Mouse (Mus musculus) G1E (cell line): ENCODE results near the gene Gm10065. TPM values are rescaled to one million over a fixed set of nuclear protein-coding genes. Genes with fewer than 3 reads are reported as not detected.

Source experiments
- ATAC-seq: 2 replicates; pipeline ENCODE4 v1.8.0; 2016; ENCODE audit warnings: mild to moderate bottlenecking; ENCODE audit not compliant: insufficient number of reproducible peaks, poor library complexity, low FRiP score, severe bottlenecking; ENCODE audit errors: extremely low read depth
- DNase-seq: peaks from one replicate; pipeline ENCODE4 v3.0.0; 2012; ENCODE audit warnings: low spot score
- H3K27me3 ChIP-seq: 2 replicates; pipeline ENCODE4 v1.6.1; 2012; ENCODE audit warnings: mild to moderate bottlenecking, low read length, inconsistent platforms; ENCODE audit not compliant: insufficient read depth
- H3K36me3 ChIP-seq: replicated peaks from 2 replicates; pipeline ENCODE3; 2012; ENCODE audit warnings: mild to moderate bottlenecking, inconsistent platforms
- H3K4me1 ChIP-seq: 2 replicates; pipeline ENCODE4 v1.6.1; 2012; ENCODE audit warnings: low read depth, low read length, inconsistent platforms, mixed read lengths; ENCODE audit not compliant: insufficient read depth
- H3K4me3 ChIP-seq: 2 replicates; pipeline ENCODE4 v1.5.1; 2012; ENCODE audit warnings: low read depth, mild to moderate bottlenecking, inconsistent platforms, low read length, moderate library complexity, mixed read lengths
- H3K9me3 ChIP-seq: replicated peaks from 2 replicates; pipeline ENCODE4 v1.6.1; 2012; ENCODE audit warnings: inconsistent platforms
- CTCF ChIP-seq: IDR thresholded peaks from 2 replicates; pipeline ENCODE4 v1.5.1; 2012; ENCODE audit warnings: low read depth, low read length, inconsistent platforms, mixed read lengths
- GATA1 ChIP-seq: IDR thresholded peaks from 2 replicates; pipeline ENCODE4 v1.6.1; 2012; ENCODE audit warnings: borderline replicate concordance, low read length, inconsistent platforms, mixed read lengths
- GATA2 ChIP-seq: IDR thresholded peaks from 2 replicates; pipeline ENCODE4 v1.6.1; 2012; ENCODE audit warnings: low read depth, low read length, inconsistent platforms, borderline replicate concordance
- POLR2AphosphoS5 ChIP-seq: IDR thresholded peaks from 2 replicates; pipeline ENCODE4 v1.6.1; 2012; ENCODE audit warnings: low read depth, low read length, inconsistent platforms; ENCODE audit not compliant: insufficient replicate concordance
- TAL1 ChIP-seq: conservative IDR thresholded peaks from 2 replicates; pipeline ENCODE4 v1.6.1; 2012; ENCODE audit warnings: low read depth, low read length, inconsistent platforms, mixed read lengths
- polyA plus RNA-seq: library from polyadenylated mRNA; stranded (reverse); fragments of >175 nt; gene quantifications from 2 replicates; pipeline ENCODE4 v1.2.3, GENCODE M21; 2012
- total RNA-seq, 2 experiments: library from RNA; stranded (forward) in 1 of 2; stranded (reverse) in 1 of 2; fragments of 200-1000 nt in 1 of 2; fragments of >200 nt in 1 of 2; fragmentation: Nextera tagmentation in 1 of 2; gene quantifications; 2 replicates each; pipeline ENCODE4 v1.2.3; 2014 to 2017

The Gm10065 gene
- total and polyA plus RNA-seq, 3 experiments: 0.93 TPM; not detected in 2

GRCm38 (mm10) chr13:21440503-21441206, 38.6 kb downstream of the Gm10065 start, which contains the start of gene Pgbd1:
TSS of gene Pgbd1 (minus strand) at chr13:21441058.
- ATAC-seq (peak; percentile 68), DNase-seq (peak; percentile 22)
- H3K27me3 ChIP-seq: no peaks in the 10 kb centered on the region
- peaks cover 31% of the 10 kb centered on the region for H3K36me3 ChIP-seq
- H3K9me3 ChIP-seq: no peaks in the 10 kb centered on the region
- TF ChIP-seq TAL1 (no peak), CTCF (no peak), POLR2AphosphoS5 (no peak), GATA2 (no peak), GATA1 (no peak)
- H3K4me3 ChIP-seq: peak within 1 kb of the TSS; percentile 70
- H3K4me1 ChIP-seq: peaks cover 11% of the 10 kb centered on the region

GRCm38 (mm10) chr13:21435476-21435875, 43.8 kb downstream of the Gm10065 start:
- ATAC-seq (no peak), DNase-seq (no peak)
- Histone ChIP-seq H3K27me3 (no peaks in the 10 kb centered on the region), H3K36me3 (peaks cover 11% of the 10 kb centered on the region), H3K9me3 (no peaks in the 10 kb centered on the region), H3K4me3 (no peak overlapping the region), H3K4me1 (peaks cover 6% of the 10 kb centered on the region; the same call in 1 of the 2 replicates)
- no peak for TF ChIP-seq TAL1
- no peak for TF ChIP-seq GATA1
- TF ChIP-seq CTCF: no peak
- TF ChIP-seq GATA2: no peak
- no peak for TF ChIP-seq POLR2AphosphoS5

Other genes starting within 250 kb of the Gm10065 start
Only the 20 nearest of the 24 such genes appear.
- gene Gpx5, start 186.7 kb downstream of the Gm10065 start, total RNA-seq (2014; fragmentation: Nextera tagmentation): not detected in 2 replicates
- gene Gpx5, start 186.7 kb downstream of the Gm10065 start, total RNA-seq (2017): 0.11 TPM in 1 of 2 replicates, not detected in the other
- gene Gpx5, start 186.7 kb downstream of the Gm10065 start, polyA plus RNA-seq: not detected in 2 replicates
- gene Gpx6, start 167.3 kb downstream of the Gm10065 start, total RNA-seq (2014; fragmentation: Nextera tagmentation): not detected in 2 replicates
- 0.11 and 0.29 TPM in 2 replicates for gene Gpx6, start 167.3 kb downstream of the Gm10065 start, total RNA-seq (2017)
- gene Gpx6, start 167.3 kb downstream of the Gm10065 start, polyA plus RNA-seq: not detected in 2 replicates
- not detected in 2 replicates for gene Olfr1367, start 132.5 kb downstream of the Gm10065 start, total RNA-seq (2014; fragmentation: Nextera tagmentation)
- 0.44 TPM in 1 of 2 replicates, not detected in the other for gene Olfr1367, start 132.5 kb downstream of the Gm10065 start, total RNA-seq (2017)
- not detected in 2 replicates for gene Olfr1367, start 132.5 kb downstream of the Gm10065 start, polyA plus RNA-seq
- 10.7 and 14.6 TPM in 2 replicates for gene Zscan12, start 116.6 kb downstream of the Gm10065 start, total RNA-seq (2014; fragmentation: Nextera tagmentation)
- gene Zscan12, start 116.6 kb downstream of the Gm10065 start, total RNA-seq (2017): 16.2 and 16.8 TPM in 2 replicates
- 3.4 and 4.0 TPM in 2 replicates for gene Zscan12, start 116.6 kb downstream of the Gm10065 start, polyA plus RNA-seq
- 60.6 and 78.1 TPM in 2 replicates for gene Zkscan3, start 76.7 kb downstream of the Gm10065 start, total RNA-seq (2014; fragmentation: Nextera tagmentation)
- gene Zkscan3, start 76.7 kb downstream of the Gm10065 start, total RNA-seq (2017): 59.0 and 59.3 TPM in 2 replicates
- 4.6 and 5.5 TPM in 2 replicates for gene Zkscan3, start 76.7 kb downstream of the Gm10065 start, polyA plus RNA-seq
- gene Pgbd1, start 38.4 kb downstream of the Gm10065 start, total RNA-seq (2014; fragmentation: Nextera tagmentation): 5.9 and 6.8 TPM in 2 replicates
- 3.9 and 4.9 TPM in 2 replicates for gene Pgbd1, start 38.4 kb downstream of the Gm10065 start, total RNA-seq (2017)
- gene Pgbd1, start 38.4 kb downstream of the Gm10065 start, polyA plus RNA-seq: 0.21 and 0.22 TPM in 2 replicates
- gene Zscan26, start 25.7 kb downstream of the Gm10065 start, total RNA-seq (2014; fragmentation: Nextera tagmentation): 43.0 and 43.6 TPM in 2 replicates
- gene Zscan26, start 25.7 kb downstream of the Gm10065 start, total RNA-seq (2017): 34.7 TPM in 2 replicates
- gene Zscan26, start 25.7 kb downstream of the Gm10065 start, polyA plus RNA-seq: 3.2 and 3.4 TPM in 2 replicates
- gene Nkapl, start 10.9 kb downstream of the Gm10065 start, total RNA-seq (2014; fragmentation: Nextera tagmentation): 2.2 TPM in 1 of 2 replicates, not detected in the other
- gene Nkapl, start 10.9 kb downstream of the Gm10065 start, total RNA-seq (2017): 0.66 and 1.1 TPM in 2 replicates
- gene Nkapl, start 10.9 kb downstream of the Gm10065 start, polyA plus RNA-seq: 0.53 and 0.54 TPM in 2 replicates
- gene Zkscan4, start 534 bp downstream of the Gm10065 start, total RNA-seq (2014; fragmentation: Nextera tagmentation): not detected in 2 replicates
- 0.05 and 0.12 TPM in 2 replicates for gene Zkscan4, start 534 bp downstream of the Gm10065 start, total RNA-seq (2017)
- gene Zkscan4, start 534 bp downstream of the Gm10065 start, polyA plus RNA-seq: not detected in 2 replicates
- gene AK157302, start 15.8 kb upstream of the Gm10065 start, total RNA-seq (2014; fragmentation: Nextera tagmentation): 1.1 and 1.7 TPM in 2 replicates
- gene AK157302, start 15.8 kb upstream of the Gm10065 start, total RNA-seq (2017): 0.22 and 0.58 TPM in 2 replicates
- 0.07 TPM in 1 of 2 replicates, not detected in the other for gene AK157302, start 15.8 kb upstream of the Gm10065 start, polyA plus RNA-seq
- 5.1 and 9.0 TPM in 2 replicates for gene Gm11273, start 22.0 kb upstream of the Gm10065 start, total RNA-seq (2014; fragmentation: Nextera tagmentation)
- 9.9 and 11.6 TPM in 2 replicates for gene Gm11273, start 22.0 kb upstream of the Gm10065 start, total RNA-seq (2017)
- 38.3 and 48.1 TPM in 2 replicates for gene Gm11273, start 22.0 kb upstream of the Gm10065 start, polyA plus RNA-seq
- 36.9 and 42.1 TPM in 2 replicates for gene Zkscan8, start 51.7 kb upstream of the Gm10065 start, total RNA-seq (2014; fragmentation: Nextera tagmentation)
- 14.2 and 15.7 TPM in 2 replicates for gene Zkscan8, start 51.7 kb upstream of the Gm10065 start, total RNA-seq (2017)
- 4.3 and 5.8 TPM in 2 replicates for gene Zkscan8, start 51.7 kb upstream of the Gm10065 start, polyA plus RNA-seq
- not detected in 2 replicates for gene Olfr1366, start 63.4 kb upstream of the Gm10065 start, total RNA-seq (2014; fragmentation: Nextera tagmentation)
- 0.23 and 0.44 TPM in 2 replicates for gene Olfr1366, start 63.4 kb upstream of the Gm10065 start, total RNA-seq (2017)
- not detected in 2 replicates for gene Olfr1366, start 63.4 kb upstream of the Gm10065 start, polyA plus RNA-seq
- gene Olfr1535, start 80.5 kb upstream of the Gm10065 start, total RNA-seq (2014; fragmentation: Nextera tagmentation): not detected in 2 replicates
- 0.06 and 0.11 TPM in 2 replicates for gene Olfr1535, start 80.5 kb upstream of the Gm10065 start, total RNA-seq (2017)
- gene Olfr1535, start 80.5 kb upstream of the Gm10065 start, polyA plus RNA-seq: not detected in 2 replicates
- not detected in 2 replicates for gene Olfr1364, start 102.3 kb upstream of the Gm10065 start, total RNA-seq (2014; fragmentation: Nextera tagmentation)
- gene Olfr1364, start 102.3 kb upstream of the Gm10065 start, total RNA-seq (2017): 0.17 and 0.27 TPM in 2 replicates
- not detected in 2 replicates for gene Olfr1364, start 102.3 kb upstream of the Gm10065 start, polyA plus RNA-seq
- gene Olfr1362, start 134.6 kb upstream of the Gm10065 start, total RNA-seq (2014; fragmentation: Nextera tagmentation): not detected in 2 replicates
- gene Olfr1362, start 134.6 kb upstream of the Gm10065 start, total RNA-seq (2017): 0.06 TPM in 1 of 2 replicates, not detected in the other
- gene Olfr1362, start 134.6 kb upstream of the Gm10065 start, polyA plus RNA-seq: not detected in 2 replicates
- not detected in 2 replicates for gene Olfr11, start 163.1 kb upstream of the Gm10065 start, total RNA-seq (2014; fragmentation: Nextera tagmentation)
- 0.05 TPM in 1 of 2 replicates, not detected in the other for gene Olfr11, start 163.1 kb upstream of the Gm10065 start, total RNA-seq (2017)
- gene Olfr11, start 163.1 kb upstream of the Gm10065 start, polyA plus RNA-seq: not detected in 2 replicates
- gene Olfr1361, start 183.9 kb upstream of the Gm10065 start, total RNA-seq (2014; fragmentation: Nextera tagmentation): not detected in 2 replicates
- 0.05 and 0.17 TPM in 2 replicates for gene Olfr1361, start 183.9 kb upstream of the Gm10065 start, total RNA-seq (2017)
- not detected in 2 replicates for gene Olfr1361, start 183.9 kb upstream of the Gm10065 start, polyA plus RNA-seq
- not detected in 2 replicates for gene Olfr1360, start 198.0 kb upstream of the Gm10065 start, total RNA-seq (2014; fragmentation: Nextera tagmentation)
- not detected in 2 replicates for gene Olfr1360, start 198.0 kb upstream of the Gm10065 start, total RNA-seq (2017)
- not detected in 2 replicates for gene Olfr1360, start 198.0 kb upstream of the Gm10065 start, polyA plus RNA-seq
- gene Olfr1359, start 218.7 kb upstream of the Gm10065 start, total RNA-seq (2014; fragmentation: Nextera tagmentation): not detected in 2 replicates
- gene Olfr1359, start 218.7 kb upstream of the Gm10065 start, total RNA-seq (2017): 0.12 and 0.22 TPM in 2 replicates
- not detected in 2 replicates for gene Olfr1359, start 218.7 kb upstream of the Gm10065 start, polyA plus RNA-seq